Mouse (Mus musculus) testis, adult 2 months (tissue): ENCODE measurements around the gene Aym1. TPM values are rescaled to one million over a fixed set of nuclear protein-coding genes. Genes with fewer than 3 reads are reported as not detected.
A peak's percentile ranks its signal among the peaks of the same experiment; 100 is the strongest.

Source experiments
- H3K27ac ChIP-seq: fragments of 200-500 bp; 2 replicates; pipeline ENCODE4 v1.5.1; 2012; ENCODE audit warnings: low read depth, low read length; ENCODE audit not compliant: control insufficient read depth, insufficient read depth
- H3K27me3 ChIP-seq: fragments of 200-500 bp; 2 replicates; pipeline ENCODE4 v1.6.1; 2012; ENCODE audit warnings: mild to moderate bottlenecking, low read length, moderate library complexity; ENCODE audit not compliant: control insufficient read depth, insufficient read depth
- H3K36me3 ChIP-seq: fragments of 200-500 bp; 2 replicates; pipeline ENCODE4 v1.6.1; 2012; ENCODE audit warnings: mild to moderate bottlenecking, low read length; ENCODE audit not compliant: control insufficient read depth, insufficient read depth
- H3K4me1 ChIP-seq: fragments of 200-500 bp; 2 replicates; pipeline ENCODE4 v1.6.1; 2012; ENCODE audit warnings: low read length; ENCODE audit not compliant: control insufficient read depth, insufficient read depth
- H3K4me3 ChIP-seq: fragments of 200-500 bp; 2 replicates; pipeline ENCODE4 v1.5.1; 2012; ENCODE audit warnings: low read depth, mild to moderate bottlenecking, low read length, moderate library complexity, mixed read lengths; ENCODE audit not compliant: control insufficient read depth
- CTCF ChIP-seq: fragments of 200-500 bp; IDR thresholded peaks from 2 replicates; pipeline ENCODE4 v1.5.1; 2012; ENCODE audit warnings: low read depth, mild to moderate bottlenecking, inconsistent platforms, low read length, moderate library complexity; ENCODE audit not compliant: control insufficient read depth, insufficient read depth, insufficient replicate concordance
- POLR2A ChIP-seq: fragments of 200-500 bp; IDR thresholded peaks from 2 replicates; pipeline ENCODE4 v1.6.1; 2012; ENCODE audit warnings: low read depth, mild to moderate bottlenecking, inconsistent platforms, low read length, moderate library complexity; ENCODE audit not compliant: control insufficient read depth
- polyA plus RNA-seq: library from polyadenylated mRNA; depleted of rRNA; stranded (reverse); fragments of >200 nt; gene quantifications from 2 replicates; pipeline ENCODE4 v1.2.3, GENCODE M21; 2012; rRNA removed

Aym1 gene
- 10.8 and 12.8 TPM in 2 replicates for polyA plus RNA-seq

GRCm38 (mm10) chr5:113357186-113357585, at the start of gene Aym1:
Gene Aym1 (plus strand): TSS chr5:113357294.
- Histone ChIP-seq H3K4me3 (no peak within 1 kb of the TSS), H3K36me3 (no peaks in the 10 kb centered on the region), H3K4me1 (peaks cover 10% of the 10 kb centered on the region), H3K27me3 (no peaks in the 10 kb centered on the region), H3K27ac (no peak within 1 kb of the TSS)
- TF ChIP-seq POLR2A (peak; percentile 16; the same call in 1 of the 2 replicates), CTCF (no peak)

GRCm38 (mm10) chr5:113309491-113310376, 47.4 kb upstream of the Aym1 start:
- Histone ChIP-seq H3K36me3 (no peaks in the 10 kb centered on the region), H3K4me3 (no peak overlapping the region), H3K27me3 (no peaks in the 10 kb centered on the region), H3K4me1 (peaks cover 13% of the 10 kb centered on the region), H3K27ac (no peak overlapping the region)
- TF ChIP-seq POLR2A: no peak
- no peak for TF ChIP-seq CTCF

- Histone ChIP-seq H3K27me3 (no peaks in the 10 kb centered on the region), H3K27ac (no peak within 1 kb of the TSS), H3K4me1 (peaks cover 13% of the 10 kb centered on the region), H3K36me3 (no peaks in the 10 kb centered on the region), H3K4me3 (peak within 1 kb of the TSS; percentile 6; the same call in 1 of the 2 replicates)
- no peak; the same call in 1 of the 2 replicates for TF ChIP-seq CTCF
- TF ChIP-seq POLR2A: no peak
These were observed 46.6 kb upstream of the Aym1 start, which contains the start of gene Sgsm1 for GRCm38 (mm10) chr5:113310377-113311003. Gene Sgsm1 (minus strand): TSS chr5:113310786.

GRCm38 (mm10) chr5:113313998-113314397, 43.1 kb upstream of the Aym1 start:
- H3K36me3 ChIP-seq: no peaks in the 10 kb centered on the region
- peaks cover 7% of the 10 kb centered on the region; the same call in 1 of the 2 replicates for H3K4me1 ChIP-seq
- TF ChIP-seq POLR2A (no peak), CTCF (peak; percentile 94; the same call in 1 of the 2 replicates)
- no peaks in the 10 kb centered on the region for H3K27me3 ChIP-seq
- no peak overlapping the region for H3K27ac ChIP-seq
- H3K4me3 ChIP-seq: no peak overlapping the region

GRCm38 (mm10) chr5:113323784-113324638, 33.1 kb upstream of the Aym1 start:
- no peaks in the 10 kb centered on the region; the same call in 1 of the 2 replicates for H3K36me3 ChIP-seq
- H3K27ac ChIP-seq: no peak overlapping the region
- H3K4me1 ChIP-seq: peaks cover 10% of the 10 kb centered on the region
- TF ChIP-seq POLR2A (no peak; the same call in 1 of the 2 replicates), CTCF (no peak)
- H3K27me3 ChIP-seq: no peaks in the 10 kb centered on the region
- H3K4me3 ChIP-seq: peak overlapping the region; percentile 10

GRCm38 (mm10) chr5:113329463-113329862, 27.6 kb upstream of the Aym1 start:
- Histone ChIP-seq H3K4me3 (no peak overlapping the region), H3K27me3 (no peaks in the 10 kb centered on the region), H3K4me1 (peaks cover 15% of the 10 kb centered on the region), H3K36me3 (no peaks in the 10 kb centered on the region), H3K27ac (no peak overlapping the region)
- TF ChIP-seq CTCF (no peak), POLR2A (peak; percentile 54; the same call in 1 of the 2 replicates)

GRCm38 (mm10) chr5:113330202-113330601, 26.9 kb upstream of the Aym1 start:
- H3K27me3 ChIP-seq: no peaks in the 10 kb centered on the region
- H3K4me1 ChIP-seq: peaks cover 22% of the 10 kb centered on the region
- no peak overlapping the region for H3K4me3 ChIP-seq
- H3K36me3 ChIP-seq: no peaks in the 10 kb centered on the region
- no peak for TF ChIP-seq CTCF
- no peak; the same call in 1 of the 2 replicates for TF ChIP-seq POLR2A
- no peak overlapping the region for H3K27ac ChIP-seq
